Mouse (Mus musculus) olfactory bulb, adult 2 months (tissue): Measurements from ENCODE around the gene Zkscan14. TPM values are rescaled to one million over a fixed set of nuclear protein-coding genes. Genes with fewer than 3 reads are reported as not detected.
A peak's percentile ranks its signal among the peaks of the same experiment; 100 is the strongest.

Source experiments
- H3K27ac ChIP-seq: fragments of 200-500 bp; 2 replicates; pipeline ENCODE4 v1.5.1; 2012; ENCODE audit warnings: low read depth, low read length; ENCODE audit not compliant: insufficient read depth
- H3K4me1 ChIP-seq: fragments of 200-500 bp; 2 replicates; pipeline ENCODE4 v1.6.1; 2012; ENCODE audit warnings: low read length; ENCODE audit not compliant: control insufficient read depth, insufficient read depth
- H3K4me3 ChIP-seq: fragments of 200-500 bp; 2 replicates; pipeline ENCODE4 v1.5.1; 2012; ENCODE audit warnings: mild to moderate bottlenecking, low read depth, low read length, moderate library complexity; ENCODE audit not compliant: insufficient read depth
- CTCF ChIP-seq: fragments of 200-500 bp; IDR thresholded peaks from 2 replicates; pipeline ENCODE4 v1.5.1; 2012; ENCODE audit warnings: low read depth, mild to moderate bottlenecking, low read length, moderate library complexity; ENCODE audit not compliant: insufficient read depth
- POLR2A ChIP-seq: fragments of 200-500 bp; IDR thresholded peaks from 2 replicates; pipeline ENCODE4 v1.6.1; 2012; ENCODE audit warnings: mild to moderate bottlenecking, low read depth, low read length, moderate library complexity; ENCODE audit not compliant: insufficient read depth
- WGBS: fragments of 180-500 bp; shearing (Covaris S2); methylation state at CpG from one replicate; pipeline ENCODE4 v1.1.7; 2018; 5-methylcytosine and 5-hydroxymethylcytosine counted together
- polyA plus RNA-seq: library from polyadenylated mRNA; stranded (reverse); fragments of >200 nt; gene quantifications from 2 replicates; pipeline ENCODE4 v1.2.4, GENCODE M21; 2012; ENCODE audit warnings: low replicate concordance; ENCODE audit not compliant: missing spikeins, insufficient read depth, insufficient read length

The Zkscan14 gene
- polyA plus RNA-seq, 1 experiment = not detected

GRCm38 (mm10) chr5:145207954-145208353, 6.3 kb upstream of the Zkscan14 start:
- no peak for TF ChIP-seq POLR2A
- TF ChIP-seq CTCF = no peak
- H3K27ac ChIP-seq = no peak overlapping the region
- peaks cover 10% of the 10 kb centered on the region for H3K4me1 ChIP-seq
- 88% methylated on average over 6 of the region's 6 CpGs for WGBS
- H3K4me3 ChIP-seq = no peak overlapping the region

- TF ChIP-seq CTCF = no peak
- TF ChIP-seq POLR2A = no peak
- H3K4me3 ChIP-seq = no peak overlapping the region
- 96% methylated on average over 6 of the region's 6 CpGs for WGBS
- H3K27ac ChIP-seq = no peak overlapping the region
- H3K4me1 ChIP-seq = peaks cover 10% of the 10 kb centered on the region
Observed at GRCm38 (mm10) chr5:145207385-145207784, 5.7 kb upstream of the Zkscan14 start.

- WGBS = 15% methylated on average over 9 of the region's 9 CpGs
- TF ChIP-seq POLR2A (no peak), CTCF (no peak)
- peaks cover 14% of the 10 kb centered on the region for H3K4me1 ChIP-seq
- H3K27ac ChIP-seq = no peak overlapping the region
- peak overlapping the region; percentile 34 for H3K4me3 ChIP-seq
Observed at GRCm38 (mm10) chr5:145205041-145205440, 3.4 kb upstream of the Zkscan14 start.

- under 1% methylated on average over 22 of the region's 22 CpGs for WGBS
- peak; percentile 65; the same call in 1 of the 2 replicates for TF ChIP-seq POLR2A
- no peak for TF ChIP-seq CTCF
- Histone ChIP-seq H3K4me1 (peaks cover 14% of the 10 kb centered on the region), H3K4me3 (peak within 1 kb of the TSS; percentile 88), H3K27ac (peak within 1 kb of the TSS; percentile 98)
Observed at GRCm38 (mm10) chr5:145203936-145204691, 2.4 kb upstream of the Zkscan14 start, which contains the start of gene Zkscan5. Gene Zkscan5 (plus strand): TSS chr5:145204562.

GRCm38 (mm10) chr5:145202446-145202845, 778 bp upstream of the Zkscan14 start:
- no peak for TF ChIP-seq CTCF
- TF ChIP-seq POLR2A = no peak
- WGBS = 47% methylated on average over 3 of the region's 3 CpGs
- Histone ChIP-seq H3K4me1 (peaks cover 14% of the 10 kb centered on the region), H3K27ac (no peak overlapping the region), H3K4me3 (no peak overlapping the region)

GRCm38 (mm10) chr5:145200387-145200786, 1.3 kb downstream of the Zkscan14 start:
- no peak for TF ChIP-seq CTCF
- no peak for TF ChIP-seq POLR2A

GRCm38 (mm10) chr5:145191962-145192361, 9.7 kb downstream of the Zkscan14 start, which contains the start of gene Atp5j2:
Gene Atp5j2 (minus strand): TSS chr5:145192062.
- peak within 1 kb of the TSS; percentile 97 for H3K4me3 ChIP-seq
- 75% methylated on average over 2 of the region's 2 CpGs for WGBS
- H3K4me1 ChIP-seq = peaks cover 9% of the 10 kb centered on the region
- peak within 1 kb of the TSS; percentile 89 for H3K27ac ChIP-seq
- TF ChIP-seq CTCF (no peak), POLR2A (no peak)

More at GRCm38 (mm10) chr5:145200387-145200786, 1.3 kb downstream of the Zkscan14 start:
- WGBS = 75% methylated on average over 7 of the region's 7 CpGs
- Histone ChIP-seq H3K27ac (no peak overlapping the region), H3K4me3 (no peak overlapping the region), H3K4me1 (peaks cover 11% of the 10 kb centered on the region)

- WGBS = under 1% methylated on average over 41 of the region's 41 CpGs
- Histone ChIP-seq H3K27ac (peak overlapping the region; percentile 89), H3K4me3 (peak overlapping the region; percentile 97), H3K4me1 (peaks cover 9% of the 10 kb centered on the region)
- TF ChIP-seq CTCF (no peak), POLR2A (peak; percentile 71)
Observed at GRCm38 (mm10) chr5:145190875-145191798, 10.5 kb downstream of the Zkscan14 start.
